ENCODE assay signal across 7 mouse cellular contexts in genomic region chr5:142907048-142907802, GRCm38 (mm10). TPM values are rescaled to one million over a fixed set of nuclear protein-coding genes. Genes with fewer than 3 reads are reported as not detected.
DNase-seq lines count a peak whose midpoint lies in the region; ATAC-seq lines count a peak whose summit lies in the region.

No protein-coding gene starts in this region.

- peak; percentile 43 for DNase-seq in MN1 (ENCODE audit: low spot score)
- peak; percentile 69 for DNase-seq in gastrocnemius, adult 18-20 months (ENCODE audit: low spot score)
- peak; percentile 63 for DNase-seq in hindbrain, embryonic 14.5 days (ENCODE audit: low spot score)
- DNase-seq in layer of hippocampus, postnatal 36 days: peak; percentile 66 to 78
- DNase-seq in lung, postnatal 25 days (ENCODE audit: low spot score): peak; percentile 54
- DNase-seq in spleen, postnatal 10 days (ENCODE audit: low spot score in 2 of 2): peak; percentile 67 to 78

- no peaks in the 10 kb centered on the region for H3K9me3 ChIP-seq in hindbrain, embryonic 14.5 days (ENCODE audit: control insufficient read depth, low read length)

- whole genome bisulfite sequencing in hindbrain, embryonic 14.5 days: 19% methylated on average over 14 of the region's 14 CpGs

- peak overlapping the region; percentile 100 for H3K27ac ChIP-seq in brown adipose tissue, adult 24 weeks (replicated peaks; ENCODE audit: low read depth, low read length)
- H3K27ac ChIP-seq in hindbrain, embryonic 14.5 days: peak overlapping the region; percentile 100

- H3K4me1 ChIP-seq in brown adipose tissue, adult 24 weeks (ENCODE audit: control insufficient read depth, insufficient read depth, insufficient read length, low read length): peaks cover 31% of the 10 kb centered on the region
- H3K4me1 ChIP-seq in hindbrain, embryonic 14.5 days (replicated peaks; ENCODE audit: control insufficient read depth, insufficient read depth, low read length): peaks cover 48% of the 10 kb centered on the region

- H3K36me3 ChIP-seq in hindbrain, embryonic 14.5 days (replicated peaks; ENCODE audit: control insufficient read depth, insufficient read depth): peaks cover 34% of the 10 kb centered on the region

- peak overlapping the region; percentile 83 for H3K4me3 ChIP-seq in brown adipose tissue, adult 24 weeks (ENCODE audit: insufficient read depth, low read depth, low read length)
- H3K4me3 ChIP-seq in hindbrain, embryonic 14.5 days (replicated peaks; ENCODE audit: low read length): peak overlapping the region; percentile 100

- no peaks in the 10 kb centered on the region for H3K27me3 ChIP-seq in hindbrain, embryonic 14.5 days (ENCODE audit: control insufficient read depth, insufficient read depth, low read length)

- H3K4me2 ChIP-seq in hindbrain, embryonic 14.5 days (replicated peaks): peak overlapping the region; percentile 70

- ATAC-seq in hindbrain, embryonic 14.5 days (ENCODE audit: low FRiP score): no peak

- H3K9ac ChIP-seq in hindbrain, embryonic 14.5 days: peak overlapping the region; percentile 66

RNA-seq across cellular contexts. Expression of gene Actb, which starts 0.7 kb away (rescaled TPM):
- polyA plus RNA-seq in brown adipose tissue, adult 24 weeks (2012; ENCODE audit: insufficient read depth, insufficient read length, missing spikeins): 1,228 and 1,297 TPM in 2 replicates
- total RNA-seq in gastrocnemius, adult 18-20 months (2021): 100 to 1,000 TPM; 452 to 583 TPM
- polyA plus RNA-seq in hindbrain, embryonic 14.5 days (2014; fragmentation: Nextera tagmentation; extraction: Ambion mirVana): 13,534 and 14,549 TPM in 2 replicates
- total RNA-seq in layer of hippocampus, postnatal 36 days (2021): 1,000 to 10,000 TPM; 3,215 to 3,370 TPM

RNA-seq across cellular contexts. Expression of gene Fbxl18, which starts 12.0 kb away (rescaled TPM):
- polyA plus RNA-seq in brown adipose tissue, adult 24 weeks (2012; ENCODE audit: insufficient read depth, insufficient read length, missing spikeins): 2.7 and 2.9 TPM in 2 replicates
- 1 to 10 TPM; 4.9 to 5.9 TPM for total RNA-seq in gastrocnemius, adult 18-20 months (2021)
- 26.1 TPM in 2 replicates for polyA plus RNA-seq in hindbrain, embryonic 14.5 days (2014; fragmentation: Nextera tagmentation; extraction: Ambion mirVana)
- 10 to 100 TPM; 37.1 to 41.6 TPM for total RNA-seq in layer of hippocampus, postnatal 36 days (2021)

RNA-seq across cellular contexts. Expression of gene Fscn1, which starts 52.9 kb away (rescaled TPM):
- 9.1 and 16.2 TPM in 2 replicates for polyA plus RNA-seq in brown adipose tissue, adult 24 weeks (2012; ENCODE audit: insufficient read depth, insufficient read length, missing spikeins)
- total RNA-seq in gastrocnemius, adult 18-20 months (2021): 1 to 10 TPM; 3.7 to 8.5 TPM
- polyA plus RNA-seq in hindbrain, embryonic 14.5 days (2014; fragmentation: Nextera tagmentation; extraction: Ambion mirVana): 459 and 508 TPM in 2 replicates
- 100 to 1,000 TPM; 185 to 194 TPM for total RNA-seq in layer of hippocampus, postnatal 36 days (2021)

Comparison
In these comparisons a context has a peak if more than half of its experiments do, and no peak if none do; other contexts are left out.
1. RNA of gene Actb, which starts 0.7 kb away (total RNA-seq): 3,215 to 3,370 TPM in layer of hippocampus, postnatal 36 days; 452 to 583 TPM in gastrocnemius, adult 18-20 months; every median in the first group is over 4 times any median in the second.
2. RNA of gene Fbxl18, which starts 12.0 kb away (total RNA-seq): 37.1 to 41.6 TPM in layer of hippocampus, postnatal 36 days; 4.9 to 5.9 TPM in gastrocnemius, adult 18-20 months; every median in the first group is over 4 times any median in the second.
3. RNA of gene Fscn1, which starts 52.9 kb away (total RNA-seq): 185 to 194 TPM in layer of hippocampus, postnatal 36 days; 3.7 to 8.5 TPM in gastrocnemius, adult 18-20 months; every median in the first group is over 10 times any median in the second.
4. Peak in every context shown above with its lines, with median percentiles within 50 percentile points of each other: DNase-seq.